Mouse (Mus musculus): ENCODE measurements around the gene S1pr3.

DNA sequence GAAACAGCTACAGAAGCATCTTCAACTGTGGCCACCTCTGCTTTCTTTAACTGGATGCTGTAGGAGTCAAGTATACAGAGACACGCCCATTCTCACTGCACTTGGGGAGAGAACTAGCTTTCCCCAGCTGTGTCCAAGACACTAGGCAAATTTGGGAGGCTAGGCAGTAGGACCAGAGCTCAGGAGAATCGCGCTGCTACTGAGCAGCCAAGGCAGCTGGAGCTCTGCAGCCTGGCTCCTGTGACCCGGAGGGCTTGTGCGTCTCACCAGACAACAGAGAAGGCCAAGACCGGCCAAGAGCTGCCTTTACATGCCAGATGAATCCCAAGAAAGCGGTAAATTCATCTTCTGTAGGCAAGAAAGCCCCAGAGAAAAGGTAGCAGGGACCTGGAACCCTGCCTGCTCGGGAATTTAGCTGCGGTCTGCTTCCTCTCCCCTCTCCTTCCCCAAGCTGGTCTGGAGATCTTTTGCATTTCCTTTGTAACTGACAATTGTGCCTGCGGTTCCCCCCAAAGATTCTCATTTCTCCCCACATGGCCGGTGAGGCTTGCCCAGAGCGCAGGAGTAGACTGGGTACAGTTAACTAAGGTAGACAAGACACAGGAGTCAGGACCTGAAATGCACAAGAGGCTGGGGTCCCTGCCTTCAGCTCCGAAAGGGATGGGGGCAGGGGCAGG, 760 bp upstream of the S1pr3 start:
- TF ChIP-seq CTCF (IDR thresholded peaks at IDR 0.05; ENCODE audit: borderline replicate concordance, control insufficient read depth, extremely low read depth, insufficient read depth, low read length, poor library complexity) (no peak), POLR2A (IDR thresholded peaks at IDR 0.05; ENCODE audit: control insufficient read depth, extremely low read depth, insufficient read depth, low read length, poor library complexity) (no peak)
